Mouse (Mus musculus): Measurements from ENCODE around the gene Dnah3. TPM values are rescaled to one million over a fixed set of nuclear protein-coding genes. Genes with fewer than 3 reads are reported as not detected.

Dnah3 gene
- polyA plus RNA-seq, 1 experiment from 2014 or later: 0.05 TPM

DNA sequence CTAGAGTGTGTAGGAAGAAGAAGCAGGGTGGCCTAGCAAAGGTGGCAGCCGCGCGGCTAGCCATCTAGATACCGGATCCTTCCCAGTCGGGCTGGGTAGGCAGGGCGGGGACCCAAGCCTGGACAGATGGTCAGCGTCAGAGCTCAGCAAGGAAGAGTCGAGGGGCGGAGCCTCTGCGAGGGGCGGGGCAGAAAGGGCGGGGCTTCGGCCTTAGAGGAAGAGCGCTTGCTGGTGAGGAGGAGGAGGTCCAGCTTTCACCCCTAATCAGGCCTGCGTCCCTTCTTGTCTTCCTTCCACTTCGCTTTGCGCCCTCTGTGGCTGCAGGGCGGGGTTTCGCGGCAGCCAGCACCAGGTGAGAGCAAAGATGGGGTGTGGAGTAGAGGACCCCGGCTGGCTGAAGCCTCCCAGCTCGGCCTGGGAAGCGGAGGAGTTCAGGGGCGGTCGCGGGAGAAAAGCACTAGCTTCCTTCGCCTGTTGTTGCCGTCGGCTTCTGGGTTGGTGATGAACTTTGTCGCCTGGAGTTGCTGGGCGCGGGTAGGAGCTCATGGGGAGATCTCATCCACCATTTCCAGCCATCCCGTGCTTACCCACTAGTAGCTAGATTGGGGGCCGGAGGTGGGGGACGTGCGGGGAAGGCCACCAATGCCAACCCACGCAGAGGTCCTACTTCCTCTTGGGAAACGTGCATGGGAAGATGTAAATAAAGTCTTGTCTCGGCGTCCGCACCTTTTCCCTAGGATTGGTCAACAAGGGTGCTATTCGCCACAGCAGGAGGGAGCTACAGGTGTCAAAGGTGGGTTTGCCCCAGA lies 7.3 kb upstream of the Dnah3 start, which contains the start of gene Tmem159:
Gene Tmem159, plus strand, starts transcription at position 190 of the 809 bp plus-strand sequence.
- Histone ChIP-seq H3K36me3 (replicated peaks) (no peaks in the 10 kb centered on the region), H3K4me3 (peak within 1 kb of the TSS; percentile 59), H3K9me3 (no peaks in the 10 kb centered on the region), H3K27ac (peak within 1 kb of the TSS; percentile 77), H3K27me3 (ENCODE audit: poor library complexity, severe bottlenecking) (peaks cover 27% of the 10 kb centered on the region), H3K4me1 (peaks cover 21% of the 10 kb centered on the region)
- peak; percentile 86 for DNase-seq (ENCODE audit: extremely low spot score, low spot score)
- under 1% methylated on average over 41 of the region's 42 CpGs for WGBS

DNA sequence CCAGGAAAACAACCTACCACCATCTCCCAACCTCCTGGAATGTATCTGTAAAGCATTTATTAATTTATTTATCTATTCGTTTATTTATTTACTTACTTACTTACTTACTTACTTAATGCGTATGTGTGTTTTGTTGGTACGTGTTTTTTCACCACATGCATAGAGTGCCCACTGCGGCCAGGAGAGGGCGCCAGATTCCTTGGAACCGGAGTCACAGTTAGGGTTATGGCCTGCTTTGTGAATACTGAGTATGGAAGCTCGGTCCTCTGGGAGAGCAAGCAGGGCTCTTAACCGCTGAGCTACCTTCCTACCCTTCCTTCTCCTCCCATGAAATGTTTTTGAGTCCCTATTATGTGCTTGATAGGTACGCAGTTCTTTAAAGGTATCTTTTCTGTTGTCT lies 3.3 kb upstream of the Dnah3 start:
- no peak overlapping the region for H3K4me3 ChIP-seq
- H3K9me3 ChIP-seq: no peaks in the 10 kb centered on the region
- peaks cover 20% of the 10 kb centered on the region for H3K4me1 ChIP-seq
- no peak overlapping the region for H3K27ac ChIP-seq
- DNase-seq (ENCODE audit: extremely low spot score, low spot score): peak; percentile 62
- H3K27me3 ChIP-seq (ENCODE audit: poor library complexity, severe bottlenecking): peaks cover 39% of the 10 kb centered on the region
- no peaks in the 10 kb centered on the region for H3K36me3 ChIP-seq (replicated peaks)
- WGBS: 27% methylated on average over 9 of the region's 9 CpGs

DNA sequence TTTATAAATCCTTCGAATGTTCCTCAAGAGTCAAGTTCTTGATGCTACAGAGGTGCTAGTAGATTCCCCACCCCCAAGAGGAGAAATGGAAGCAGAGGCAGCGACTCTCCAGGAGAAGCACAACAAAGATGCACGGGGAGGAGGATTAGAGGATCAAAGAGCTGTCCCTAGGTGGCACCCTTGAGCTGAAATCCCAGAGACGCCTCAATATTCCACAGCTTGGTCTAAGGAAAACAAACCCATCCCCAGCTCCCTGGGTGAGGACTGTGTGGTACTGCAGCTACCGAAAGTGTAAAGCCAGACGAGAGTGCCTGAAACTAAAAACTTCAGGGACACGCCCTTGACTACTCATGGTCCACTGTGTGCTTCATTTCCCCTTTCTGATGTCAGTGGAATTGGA lies 2.8 kb upstream of the Dnah3 start:
- H3K9me3 ChIP-seq: no peaks in the 10 kb centered on the region
- peaks cover 34% of the 10 kb centered on the region for H3K27me3 ChIP-seq (ENCODE audit: poor library complexity, severe bottlenecking)
- peak; percentile 40 for DNase-seq (ENCODE audit: extremely low spot score, low spot score)
- no peak overlapping the region for H3K27ac ChIP-seq
- H3K4me1 ChIP-seq: peaks cover 15% of the 10 kb centered on the region
- H3K4me3 ChIP-seq: no peak overlapping the region
- H3K36me3 ChIP-seq (replicated peaks): no peaks in the 10 kb centered on the region
- 10% methylated on average over 7 of the region's 7 CpGs for WGBS

DNA sequence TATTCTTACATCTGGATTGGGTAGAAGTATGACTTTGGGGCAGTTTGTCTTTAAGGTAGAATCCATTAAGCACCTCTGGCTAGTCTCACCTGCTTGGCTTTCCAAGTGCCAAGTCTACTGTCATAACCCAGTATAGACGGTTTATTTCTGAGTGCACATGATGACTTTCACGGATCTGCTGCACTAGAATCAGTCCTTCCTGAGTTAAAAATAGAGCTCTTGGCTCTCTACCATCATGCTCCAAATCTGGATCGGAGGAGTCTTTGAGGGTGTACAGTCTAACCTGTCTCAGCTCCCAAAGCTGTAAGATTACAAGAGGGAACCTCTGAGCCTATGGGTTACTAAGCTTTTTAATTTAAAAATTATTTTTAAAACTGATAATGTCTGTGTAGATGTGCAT lies 864 bp downstream of the Dnah3 start:
- Histone ChIP-seq H3K27me3 (ENCODE audit: poor library complexity, severe bottlenecking) (peaks cover 42% of the 10 kb centered on the region), H3K9me3 (no peaks in the 10 kb centered on the region), H3K36me3 (replicated peaks) (no peaks in the 10 kb centered on the region), H3K4me1 (peaks cover 4% of the 10 kb centered on the region; the same call in 1 of the 2 replicates), H3K4me3 (no peak overlapping the region), H3K27ac (no peak overlapping the region)
- 87% methylated on average over 3 of the region's 3 CpGs for WGBS
- no peak for DNase-seq (ENCODE audit: extremely low spot score, low spot score)

DNA sequence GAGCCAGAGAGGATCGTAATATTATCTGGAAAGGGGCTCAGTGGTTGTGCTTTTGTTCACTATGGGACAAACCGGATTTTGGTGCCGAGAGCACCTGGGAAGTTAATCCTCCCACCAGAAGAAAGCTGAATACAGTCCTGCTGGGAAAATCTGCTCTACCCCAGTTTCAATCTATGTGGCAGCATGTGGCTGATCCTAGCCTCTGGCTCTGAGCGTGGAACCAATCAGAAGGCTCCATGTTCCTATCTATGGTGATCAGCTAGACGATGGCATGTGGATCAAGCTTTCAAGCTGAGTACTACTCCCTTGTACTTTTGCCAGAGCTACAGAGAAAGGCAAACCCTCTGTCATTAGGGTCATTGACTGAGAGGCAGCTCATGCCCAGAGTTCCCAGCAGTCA lies 2.0 kb downstream of the Dnah3 start:
- H3K9me3 ChIP-seq: no peaks in the 10 kb centered on the region
- H3K27me3 ChIP-seq (ENCODE audit: poor library complexity, severe bottlenecking): peaks cover 42% of the 10 kb centered on the region
- peaks cover 4% of the 10 kb centered on the region; the same call in 1 of the 2 replicates for H3K4me1 ChIP-seq
- no peaks in the 10 kb centered on the region for H3K36me3 ChIP-seq (replicated peaks)
- H3K4me3 ChIP-seq: no peak overlapping the region
- DNase-seq (ENCODE audit: extremely low spot score, low spot score): peak; percentile 27
- no peak overlapping the region for H3K27ac ChIP-seq
- 11% methylated on average over 5 of the region's 5 CpGs for WGBS

DNA sequence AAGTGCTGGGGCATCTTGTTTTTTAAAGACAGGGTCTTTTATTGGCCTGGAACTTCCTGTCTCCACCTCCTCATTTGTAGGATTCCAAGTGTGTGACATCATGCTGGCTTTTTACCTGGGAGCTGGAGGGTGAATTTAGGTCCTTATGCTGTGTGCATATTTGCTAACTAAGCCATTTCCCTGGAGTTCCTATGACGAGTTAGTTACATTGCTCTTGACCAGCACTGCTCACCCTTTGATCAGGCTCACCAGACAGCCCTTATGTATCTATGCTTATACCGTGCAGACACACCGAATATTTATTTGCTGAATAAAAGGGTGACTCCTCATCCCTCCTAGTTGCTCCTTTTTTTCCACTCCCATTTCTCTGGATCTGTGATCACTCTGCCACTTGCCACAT lies 14.9 kb downstream of the Dnah3 start:
- Histone ChIP-seq H3K27ac (no peak overlapping the region), H3K36me3 (replicated peaks) (no peaks in the 10 kb centered on the region), H3K4me3 (no peak overlapping the region), H3K27me3 (ENCODE audit: poor library complexity, severe bottlenecking) (no peaks in the 10 kb centered on the region), H3K9me3 (no peaks in the 10 kb centered on the region), H3K4me1 (no peaks in the 10 kb centered on the region)
- 82% methylated on average over 3 of the region's 3 CpGs for WGBS
- no peak for DNase-seq (ENCODE audit: extremely low spot score, low spot score)

DNA sequence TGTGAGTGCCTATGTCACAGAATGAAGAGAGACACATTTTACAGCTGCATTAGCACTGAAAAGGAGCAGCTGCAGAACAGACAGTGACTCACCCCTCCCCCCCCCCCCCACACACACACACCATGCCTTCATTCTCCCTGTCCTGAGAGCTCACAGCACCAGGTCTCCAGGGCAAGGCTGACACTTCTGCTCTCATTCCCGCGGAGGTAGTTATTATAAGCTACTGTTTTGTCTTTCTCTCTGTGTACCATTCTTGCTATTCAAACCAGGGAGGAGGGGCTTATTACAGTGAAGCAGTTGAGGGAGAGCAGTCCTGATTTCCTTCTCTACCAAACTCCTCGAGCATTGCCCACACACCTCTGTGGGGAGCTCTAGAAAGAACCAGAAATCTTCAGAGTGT lies 25.9 kb downstream of the Dnah3 start:
- Histone ChIP-seq H3K36me3 (replicated peaks) (no peaks in the 10 kb centered on the region), H3K9me3 (no peaks in the 10 kb centered on the region), H3K27me3 (ENCODE audit: poor library complexity, severe bottlenecking) (no peaks in the 10 kb centered on the region), H3K4me3 (no peak overlapping the region), H3K4me1 (peaks cover 4% of the 10 kb centered on the region; the same call in 1 of the 2 replicates), H3K27ac (no peak overlapping the region)
- 52% methylated on average over 3 of the region's 3 CpGs for WGBS
- DNase-seq (ENCODE audit: extremely low spot score, low spot score): no peak

DNA sequence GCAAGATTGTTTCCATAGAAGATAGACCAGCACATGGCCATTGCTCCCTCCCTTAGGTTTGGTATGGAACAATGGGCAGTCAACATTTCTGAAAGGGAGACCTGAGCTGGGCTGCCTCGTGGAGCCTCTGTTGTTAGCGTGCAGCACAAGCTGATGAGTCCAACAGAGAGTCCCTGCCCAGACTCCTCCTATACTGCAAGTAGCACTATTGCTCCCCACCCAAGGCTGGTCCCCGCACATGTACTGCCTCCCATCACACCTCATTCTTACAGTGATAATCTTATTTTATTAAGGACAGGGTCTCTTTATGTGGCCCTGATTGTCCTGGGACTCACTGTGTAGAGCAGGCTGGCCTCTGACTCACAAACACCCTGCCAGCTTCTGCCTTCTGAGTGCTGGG lies 27.0 kb downstream of the Dnah3 start:
- peaks cover 4% of the 10 kb centered on the region; the same call in 1 of the 2 replicates for H3K4me1 ChIP-seq
- H3K27me3 ChIP-seq (ENCODE audit: poor library complexity, severe bottlenecking): no peaks in the 10 kb centered on the region
- DNase-seq (ENCODE audit: extremely low spot score, low spot score): no peak
- H3K9me3 ChIP-seq: no peaks in the 10 kb centered on the region
- no peaks in the 10 kb centered on the region for H3K36me3 ChIP-seq (replicated peaks)
- no peak overlapping the region for H3K27ac ChIP-seq
- WGBS: 75% methylated on average over 3 of the region's 3 CpGs
- no peak overlapping the region for H3K4me3 ChIP-seq

DNA sequence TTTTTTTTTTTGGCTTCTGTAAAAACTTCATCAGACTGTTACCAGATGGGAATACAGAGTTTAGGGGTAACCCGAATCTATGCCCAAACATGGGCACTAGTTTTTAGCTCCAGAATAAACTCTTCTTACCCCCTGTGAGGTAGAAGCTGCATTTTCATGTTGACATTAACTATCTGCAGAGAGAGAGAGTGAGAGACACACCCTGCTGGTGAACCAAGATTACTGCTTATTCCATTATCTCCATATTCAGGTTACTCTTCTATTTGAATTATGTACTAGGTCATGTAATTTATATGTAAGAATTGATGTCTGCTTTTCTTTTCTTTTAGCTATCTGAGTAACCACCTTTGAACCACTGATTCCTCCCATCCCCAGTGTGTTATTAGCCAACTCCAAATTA lies 31.0 kb downstream of the Dnah3 start:
- 100% methylated on average over 1 of the region's 1 CpGs for WGBS
- Histone ChIP-seq H3K36me3 (replicated peaks) (no peaks in the 10 kb centered on the region), H3K9me3 (no peaks in the 10 kb centered on the region), H3K4me3 (no peak overlapping the region), H3K27me3 (ENCODE audit: poor library complexity, severe bottlenecking) (no peaks in the 10 kb centered on the region), H3K4me1 (peaks cover 2% of the 10 kb centered on the region; the same call in 1 of the 2 replicates), H3K27ac (no peak overlapping the region)
- DNase-seq (ENCODE audit: extremely low spot score, low spot score): no peak

DNA sequence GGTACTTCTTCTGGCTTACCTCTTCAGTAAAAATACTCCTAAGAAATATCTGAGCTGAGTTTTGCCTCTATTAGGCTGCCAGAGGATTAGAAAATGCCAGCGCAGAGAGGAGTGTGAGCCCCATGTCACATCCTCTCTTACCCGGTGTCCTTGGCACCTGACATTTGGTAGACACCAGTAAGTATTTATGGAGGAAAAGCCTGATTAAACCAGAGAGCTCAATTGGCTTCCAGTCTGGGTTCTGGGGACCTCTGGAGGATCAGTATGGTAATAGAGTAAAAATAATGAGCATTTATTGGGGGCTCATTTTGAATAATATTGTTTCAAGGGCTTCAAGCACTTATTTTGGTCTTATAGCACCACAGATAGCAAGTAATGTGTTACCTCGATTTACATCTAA lies 39.6 kb downstream of the Dnah3 start:
- H3K36me3 ChIP-seq (replicated peaks): no peaks in the 10 kb centered on the region
- no peak overlapping the region for H3K4me3 ChIP-seq
- H3K27me3 ChIP-seq (ENCODE audit: poor library complexity, severe bottlenecking): no peaks in the 10 kb centered on the region
- no peak for DNase-seq (ENCODE audit: extremely low spot score, low spot score)
- no peaks in the 10 kb centered on the region for H3K9me3 ChIP-seq
- 91% methylated on average over 3 of the region's 3 CpGs for WGBS
- no peak overlapping the region for H3K27ac ChIP-seq
- H3K4me1 ChIP-seq: no peaks in the 10 kb centered on the region

DNA sequence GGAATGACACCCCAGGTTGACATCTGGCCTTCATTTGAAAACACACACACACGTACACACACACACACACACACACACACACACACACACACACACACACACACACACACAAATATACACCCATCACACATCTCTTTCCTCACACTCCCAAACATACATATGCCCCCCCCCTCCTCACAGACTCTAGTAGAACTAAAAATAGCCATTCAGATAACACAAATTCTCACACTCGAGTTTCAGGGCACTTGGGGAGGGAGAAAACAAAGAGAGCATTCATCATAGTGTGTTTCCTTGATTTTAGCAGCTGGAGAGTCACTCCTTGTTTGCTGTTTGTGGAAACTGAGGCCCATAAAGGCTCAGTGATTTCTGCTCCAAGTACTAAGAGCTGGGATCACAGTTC lies 41.1 kb downstream of the Dnah3 start:
- H3K27me3 ChIP-seq (ENCODE audit: poor library complexity, severe bottlenecking): no peaks in the 10 kb centered on the region
- no peak overlapping the region for H3K4me3 ChIP-seq
- 65% methylated on average over 2 of the region's 2 CpGs for WGBS
- no peak overlapping the region for H3K27ac ChIP-seq
- no peaks in the 10 kb centered on the region for H3K36me3 ChIP-seq (replicated peaks)
- no peaks in the 10 kb centered on the region for H3K9me3 ChIP-seq
- no peak for DNase-seq (ENCODE audit: extremely low spot score, low spot score)
- H3K4me1 ChIP-seq: no peaks in the 10 kb centered on the region

DNA sequence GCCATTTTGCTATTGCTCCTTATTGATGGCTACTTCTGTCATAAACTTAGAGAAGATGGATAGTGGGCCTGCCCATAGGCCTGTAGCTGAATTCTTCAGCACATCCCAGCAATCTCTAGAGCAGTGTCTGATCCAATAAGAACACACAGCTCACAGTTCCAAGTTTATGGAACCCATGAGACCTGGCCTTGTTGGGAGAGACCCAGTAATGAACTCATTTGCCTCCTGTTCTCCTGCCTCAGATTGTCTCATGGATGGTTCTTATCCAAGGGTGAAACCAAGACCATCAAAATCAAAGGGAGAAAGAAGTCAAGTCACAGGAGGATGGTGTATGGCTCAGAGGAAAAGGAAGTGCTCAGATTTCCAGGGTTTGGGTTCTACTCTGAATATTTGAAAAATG lies 44.6 kb downstream of the Dnah3 start:
- DNase-seq (ENCODE audit: extremely low spot score, low spot score): no peak
- Histone ChIP-seq H3K27me3 (ENCODE audit: poor library complexity, severe bottlenecking) (no peaks in the 10 kb centered on the region), H3K4me1 (no peaks in the 10 kb centered on the region), H3K9me3 (no peaks in the 10 kb centered on the region), H3K27ac (no peak overlapping the region), H3K4me3 (no peak overlapping the region), H3K36me3 (replicated peaks) (no peaks in the 10 kb centered on the region)

DNA sequence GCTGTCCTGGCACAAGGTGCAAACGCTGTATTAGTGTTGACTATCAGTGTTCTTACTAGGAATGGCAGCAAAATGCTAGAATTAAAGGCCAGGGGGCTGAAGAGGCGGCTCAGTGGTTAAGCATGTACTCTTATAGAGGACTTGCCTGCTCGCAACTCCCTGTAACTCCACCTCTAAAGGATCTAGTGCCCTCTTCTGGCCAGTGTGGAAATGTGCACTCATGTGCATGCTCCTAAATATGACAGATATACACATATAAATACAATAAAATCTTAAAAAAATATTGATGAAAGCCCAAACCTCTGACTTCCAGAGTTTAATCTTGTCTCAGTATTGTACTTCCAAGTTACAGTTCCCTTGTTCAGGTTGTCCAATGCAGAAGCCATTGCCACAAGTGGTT lies 51.1 kb downstream of the Dnah3 start:
- H3K4me1 ChIP-seq: no peaks in the 10 kb centered on the region
- no peaks in the 10 kb centered on the region for H3K27me3 ChIP-seq (ENCODE audit: poor library complexity, severe bottlenecking)
- 92% methylated on average over 3 of the region's 3 CpGs for WGBS
- DNase-seq (ENCODE audit: extremely low spot score, low spot score): no peak
- no peaks in the 10 kb centered on the region for H3K36me3 ChIP-seq (replicated peaks)
- H3K27ac ChIP-seq: no peak overlapping the region
- no peak overlapping the region for H3K4me3 ChIP-seq
- H3K9me3 ChIP-seq: 0 out of 2 replicates have a peak, but pooled peaks cover 2% of the 10 kb centered on the region
